Mouse (Mus musculus) G1E (cell line): ENCODE measurements around the gene Cbx5. TPM values are rescaled to one million over a fixed set of nuclear protein-coding genes. Genes with fewer than 3 reads are reported as not detected.

Experiments used
- ATAC-seq: 2 replicates; pipeline ENCODE4 v1.8.0; 2016; ENCODE audit warnings: mild to moderate bottlenecking; ENCODE audit not compliant: insufficient number of reproducible peaks, poor library complexity, low FRiP score, severe bottlenecking; ENCODE audit errors: extremely low read depth
- DNase-seq: peaks from one replicate; pipeline ENCODE4 v3.0.0; 2012; ENCODE audit warnings: low spot score
- H3K27me3 ChIP-seq: 2 replicates; pipeline ENCODE4 v1.6.1; 2012; ENCODE audit warnings: mild to moderate bottlenecking, low read length, inconsistent platforms; ENCODE audit not compliant: insufficient read depth
- H3K36me3 ChIP-seq: replicated peaks from 2 replicates; pipeline ENCODE3; 2012; ENCODE audit warnings: mild to moderate bottlenecking, inconsistent platforms
- H3K4me1 ChIP-seq: 2 replicates; pipeline ENCODE4 v1.6.1; 2012; ENCODE audit warnings: low read depth, low read length, inconsistent platforms, mixed read lengths; ENCODE audit not compliant: insufficient read depth
- H3K4me3 ChIP-seq: 2 replicates; pipeline ENCODE4 v1.5.1; 2012; ENCODE audit warnings: low read depth, mild to moderate bottlenecking, inconsistent platforms, low read length, moderate library complexity, mixed read lengths
- H3K9me3 ChIP-seq: replicated peaks from 2 replicates; pipeline ENCODE4 v1.6.1; 2012; ENCODE audit warnings: inconsistent platforms
- CTCF ChIP-seq: IDR thresholded peaks from 2 replicates; pipeline ENCODE4 v1.5.1; 2012; ENCODE audit warnings: low read depth, low read length, inconsistent platforms, mixed read lengths
- GATA1 ChIP-seq: IDR thresholded peaks from 2 replicates; pipeline ENCODE4 v1.6.1; 2012; ENCODE audit warnings: borderline replicate concordance, low read length, inconsistent platforms, mixed read lengths
- GATA2 ChIP-seq: IDR thresholded peaks from 2 replicates; pipeline ENCODE4 v1.6.1; 2012; ENCODE audit warnings: low read depth, low read length, inconsistent platforms, borderline replicate concordance
- POLR2AphosphoS5 ChIP-seq: IDR thresholded peaks from 2 replicates; pipeline ENCODE4 v1.6.1; 2012; ENCODE audit warnings: low read depth, low read length, inconsistent platforms; ENCODE audit not compliant: insufficient replicate concordance
- TAL1 ChIP-seq: conservative IDR thresholded peaks from 2 replicates; pipeline ENCODE4 v1.6.1; 2012; ENCODE audit warnings: low read depth, low read length, inconsistent platforms, mixed read lengths
- polyA plus RNA-seq: library from polyadenylated mRNA; stranded (reverse); fragments of >175 nt; gene quantifications from 2 replicates; pipeline ENCODE4 v1.2.3, GENCODE M21; 2012
- total RNA-seq, 2 experiments: library from RNA; stranded (forward) in 1 of 2; stranded (reverse) in 1 of 2; fragments of 200-1000 nt in 1 of 2; fragments of >200 nt in 1 of 2; fragmentation: Nextera tagmentation in 1 of 2; gene quantifications; 2 replicates each; pipeline ENCODE4 v1.2.3; 2014 to 2017

Gene Cbx5
- total and polyA plus RNA-seq, 3 experiments: 9.5 to 300 (median 278) TPM

GRCm38 (mm10) chr15:103178767-103179166 is 60.8 kb downstream of the Cbx5 start:
- TF ChIP-seq GATA1 (no peak), GATA2 (no peak), CTCF (no peak), TAL1 (no peak), POLR2AphosphoS5 (no peak)

DNA sequence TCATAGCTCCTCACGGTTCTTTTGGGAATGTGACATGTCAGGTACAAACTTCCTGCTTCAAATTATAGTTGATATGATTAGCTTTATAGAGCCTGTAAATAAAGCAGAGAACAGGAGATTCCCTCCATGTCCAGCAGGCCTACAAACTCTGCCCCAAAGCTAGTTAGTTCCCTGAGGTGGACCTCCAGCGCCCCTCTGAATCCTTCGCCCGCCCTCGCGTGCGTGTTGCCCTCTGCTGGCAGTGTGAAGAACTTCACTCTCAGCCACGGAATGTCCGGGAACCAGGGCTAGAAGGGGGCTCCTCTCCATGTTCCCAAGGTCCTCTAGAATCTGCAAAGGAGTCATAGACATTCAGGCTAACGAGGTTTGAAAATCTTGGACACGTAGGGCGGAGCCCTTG is 61.5 kb downstream of the Cbx5 start:
- ATAC-seq: no peak
- Histone ChIP-seq H3K27me3 (peaks cover 92% of the 10 kb centered on the region), H3K9me3 (no peaks in the 10 kb centered on the region), H3K4me1 (peaks cover 39% of the 10 kb centered on the region), H3K36me3 (no peaks in the 10 kb centered on the region), H3K4me3 (no peak overlapping the region)
- TF ChIP-seq POLR2AphosphoS5 (no peak), TAL1 (no peak), GATA1 (no peak), CTCF (peak; percentile 81)
- peak; percentile 67 for DNase-seq

More at GRCm38 (mm10) chr15:103178767-103179166, 60.8 kb downstream of the Cbx5 start:
- ATAC-seq (no peak), DNase-seq (no peak)
- Histone ChIP-seq H3K27me3 (peaks cover 92% of the 10 kb centered on the region), H3K4me1 (peaks cover 46% of the 10 kb centered on the region), H3K4me3 (no peak overlapping the region), H3K9me3 (no peaks in the 10 kb centered on the region), H3K36me3 (no peaks in the 10 kb centered on the region)

DNA sequence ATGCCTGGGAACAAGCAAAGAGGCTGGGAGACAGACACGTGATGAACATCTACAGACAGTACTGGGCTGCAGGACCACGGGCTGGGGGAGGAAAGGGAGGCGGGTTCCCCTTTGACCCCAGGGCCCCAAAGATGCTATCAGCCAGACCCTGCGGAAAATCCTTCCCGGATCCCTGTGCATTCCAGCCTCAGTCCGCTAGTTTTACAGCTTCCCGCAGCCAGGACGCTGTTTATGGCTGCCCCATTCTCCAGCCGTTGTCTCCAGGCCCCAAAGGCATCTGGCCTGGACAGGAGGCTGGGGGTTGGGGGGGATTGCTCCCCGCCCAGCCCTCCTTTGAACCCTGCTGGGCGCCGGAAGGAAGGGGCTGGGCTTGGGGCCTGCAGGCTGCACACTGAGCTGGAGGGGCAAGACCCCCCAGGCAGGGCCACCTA is 62.0 kb downstream of the Cbx5 start:
- Histone ChIP-seq H3K4me3 (0 out of 2 replicates have a peak overlapping the region, but pooled peaks have one; percentile 10), H3K4me1 (peaks cover 37% of the 10 kb centered on the region), H3K27me3 (peaks cover 92% of the 10 kb centered on the region), H3K9me3 (no peaks in the 10 kb centered on the region), H3K36me3 (no peaks in the 10 kb centered on the region)
- no peak for DNase-seq
- no peak for ATAC-seq
- TF ChIP-seq GATA2 (no peak), GATA1 (no peak), POLR2AphosphoS5 (no peak), TAL1 (no peak), CTCF (no peak)

GRCm38 (mm10) chr15:103176874-103177421 is 62.7 kb downstream of the Cbx5 start:
- DNase-seq (peak; percentile 85), ATAC-seq (peak; percentile 64)
- Histone ChIP-seq H3K27me3 (peaks cover 95% of the 10 kb centered on the region), H3K9me3 (no peaks in the 10 kb centered on the region), H3K36me3 (no peaks in the 10 kb centered on the region), H3K4me1 (peaks cover 36% of the 10 kb centered on the region), H3K4me3 (peak overlapping the region; percentile 10; the same call in 1 of the 2 replicates)
- no peak for TF ChIP-seq GATA2
- peak; percentile 89 for TF ChIP-seq CTCF

DNA sequence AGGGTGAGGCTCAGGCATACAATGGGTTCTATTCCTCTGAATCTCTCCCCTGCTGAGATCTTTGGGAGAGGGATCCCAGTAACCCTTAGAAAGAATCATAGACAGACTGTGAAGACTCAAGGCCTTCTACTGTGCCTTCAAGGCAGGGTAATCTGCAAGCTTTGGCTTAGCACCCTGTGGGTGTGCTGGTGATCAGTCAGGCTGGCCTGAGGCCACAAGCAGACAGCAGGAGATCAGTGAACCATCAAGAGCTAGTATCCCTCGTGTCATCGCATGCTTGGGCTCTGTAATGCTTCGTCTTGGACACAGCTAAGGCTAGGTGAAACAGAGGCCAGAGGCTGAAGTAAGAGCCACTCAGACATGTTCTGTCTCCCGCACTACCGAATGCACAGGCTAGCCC is 66.4 kb downstream of the Cbx5 start:
- DNase-seq (no peak), ATAC-seq (no peak)
- peaks cover 57% of the 10 kb centered on the region for H3K4me1 ChIP-seq
- TF ChIP-seq CTCF (no peak), GATA1 (no peak), TAL1 (no peak), GATA2 (no peak), POLR2AphosphoS5 (no peak)
- H3K4me3 ChIP-seq: no peak overlapping the region
- peaks cover 95% of the 10 kb centered on the region for H3K27me3 ChIP-seq
- no peaks in the 10 kb centered on the region for H3K9me3 ChIP-seq
- H3K36me3 ChIP-seq: no peaks in the 10 kb centered on the region

DNA sequence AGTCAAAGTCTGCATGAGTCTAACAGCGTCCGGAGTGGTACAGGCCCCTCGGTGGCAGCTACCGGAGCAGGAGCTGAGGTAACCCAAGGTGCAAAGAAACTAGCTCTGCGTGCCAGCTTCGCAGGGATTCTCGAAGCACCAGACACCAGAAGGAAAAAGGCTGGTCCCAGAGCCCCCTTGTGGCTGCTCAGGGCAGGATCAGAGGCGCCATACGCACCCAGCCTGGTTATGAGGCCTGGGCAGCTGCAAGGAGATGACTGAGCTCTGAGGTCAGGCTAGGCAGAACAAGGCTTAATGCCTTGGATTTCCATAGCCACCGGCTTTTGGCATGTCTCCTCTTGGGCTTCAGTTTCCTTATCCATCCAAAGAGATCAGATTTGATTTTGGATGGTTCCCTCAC is 67.1 kb downstream of the Cbx5 start:
- peaks cover 94% of the 10 kb centered on the region for H3K27me3 ChIP-seq
- no peaks in the 10 kb centered on the region for H3K36me3 ChIP-seq
- H3K4me3 ChIP-seq: no peak overlapping the region
- ATAC-seq (peak; percentile 41; the same call in 1 of the 2 replicates), DNase-seq (peak; percentile 70)
- H3K9me3 ChIP-seq: no peaks in the 10 kb centered on the region
- TF ChIP-seq GATA1 (no peak), TAL1 (no peak), CTCF (peak; percentile 43; the same call in 1 of the 2 replicates), GATA2 (no peak), POLR2AphosphoS5 (no peak)
- peaks cover 56% of the 10 kb centered on the region for H3K4me1 ChIP-seq

DNA sequence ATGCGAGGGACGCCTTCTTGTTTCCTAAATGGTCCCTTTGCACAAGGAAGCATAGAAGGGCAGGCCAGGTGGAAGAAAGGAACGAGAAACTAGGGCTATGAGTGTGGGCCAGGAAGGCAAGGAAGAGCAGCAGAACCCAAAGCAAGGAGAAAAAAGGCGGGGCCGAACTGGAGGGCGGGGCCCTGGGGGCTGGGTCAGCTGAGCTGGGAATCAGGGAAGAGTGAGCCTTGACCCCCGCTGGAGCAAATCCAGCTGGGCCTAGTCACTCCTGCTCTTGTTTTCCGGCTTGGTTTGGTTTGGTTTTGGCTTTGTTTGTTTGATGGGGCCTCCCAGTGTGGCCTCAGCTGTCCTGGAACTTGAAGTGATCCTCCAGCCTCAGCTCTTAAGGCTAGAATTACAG is 68.3 kb downstream of the Cbx5 start:
- no peak overlapping the region for H3K4me3 ChIP-seq
- H3K27me3 ChIP-seq: peaks cover 90% of the 10 kb centered on the region
- ATAC-seq: no peak
- H3K9me3 ChIP-seq: no peaks in the 10 kb centered on the region
- H3K4me1 ChIP-seq: peaks cover 52% of the 10 kb centered on the region
- no peaks in the 10 kb centered on the region for H3K36me3 ChIP-seq
- DNase-seq: no peak
- TF ChIP-seq TAL1 (no peak), GATA1 (no peak), POLR2AphosphoS5 (no peak), CTCF (no peak), GATA2 (no peak)
